Mouse (Mus musculus) liver, adult (tissue): ENCODE data around the gene Nlrp4c.

ENCODE experiments used
- GATA4 ChIP-seq: IDR thresholded peaks from 2 replicates; pipeline ENCODE4 v1.6.1; 2014; ENCODE audit warnings: mild to moderate bottlenecking, low read length; ENCODE audit not compliant: insufficient replicate concordance

The Nlrp4c gene

DNA sequence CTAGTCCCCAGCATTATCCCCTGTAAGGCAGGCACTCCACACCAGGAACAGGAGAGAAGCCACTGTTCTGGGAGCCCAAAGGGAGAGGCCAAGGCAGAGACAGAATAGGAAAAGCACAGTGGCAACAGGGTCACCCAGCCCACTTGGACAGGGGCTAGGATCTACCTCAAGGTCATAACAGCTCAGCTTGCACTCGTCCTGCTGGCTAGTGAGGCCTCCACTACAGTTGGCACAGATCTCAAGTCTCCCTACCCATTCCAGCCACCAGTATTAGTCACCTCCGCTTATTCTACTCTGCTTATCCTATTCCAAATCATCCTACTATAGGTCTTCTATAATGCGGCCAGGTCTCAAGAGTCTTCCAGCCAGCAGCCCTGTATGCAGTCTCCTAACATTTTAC, 108.2 kb downstream of the Nlrp4c start:
- TF ChIP-seq GATA4, result no peak

DNA sequence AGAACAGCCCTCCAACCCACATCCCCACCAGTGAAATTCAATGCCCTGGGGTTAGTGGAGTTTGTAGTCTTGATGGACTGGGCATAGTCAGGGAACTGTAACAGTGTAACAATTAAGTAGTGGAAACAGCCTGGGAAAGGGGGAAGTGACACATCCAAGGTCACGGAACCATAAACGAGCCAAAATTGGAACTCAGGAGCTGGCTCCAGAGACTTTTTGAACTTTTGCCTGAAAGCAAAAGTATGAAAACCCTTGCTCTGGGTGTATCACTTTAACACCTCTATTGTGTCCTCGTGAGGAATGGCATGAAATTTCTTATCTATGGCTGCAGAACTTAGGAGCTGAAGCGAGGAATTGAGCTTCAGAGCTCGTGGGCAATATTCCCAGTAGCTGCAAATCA, 109.2 kb downstream of the Nlrp4c start:
- no peak for TF ChIP-seq GATA4
